Mouse (Mus musculus): ENCODE measurements around the gene Chst5. TPM values are rescaled to one million over a fixed set of nuclear protein-coding genes. Genes with fewer than 3 reads are reported as not detected.

The Chst5 gene
- not detected for polyA plus RNA-seq (2012; fragmentation: generic; extraction: Trizol)
- long read RNA-seq, experiment 1: 0 reads
- long read RNA-seq, experiment 2: 0 reads

DNA sequence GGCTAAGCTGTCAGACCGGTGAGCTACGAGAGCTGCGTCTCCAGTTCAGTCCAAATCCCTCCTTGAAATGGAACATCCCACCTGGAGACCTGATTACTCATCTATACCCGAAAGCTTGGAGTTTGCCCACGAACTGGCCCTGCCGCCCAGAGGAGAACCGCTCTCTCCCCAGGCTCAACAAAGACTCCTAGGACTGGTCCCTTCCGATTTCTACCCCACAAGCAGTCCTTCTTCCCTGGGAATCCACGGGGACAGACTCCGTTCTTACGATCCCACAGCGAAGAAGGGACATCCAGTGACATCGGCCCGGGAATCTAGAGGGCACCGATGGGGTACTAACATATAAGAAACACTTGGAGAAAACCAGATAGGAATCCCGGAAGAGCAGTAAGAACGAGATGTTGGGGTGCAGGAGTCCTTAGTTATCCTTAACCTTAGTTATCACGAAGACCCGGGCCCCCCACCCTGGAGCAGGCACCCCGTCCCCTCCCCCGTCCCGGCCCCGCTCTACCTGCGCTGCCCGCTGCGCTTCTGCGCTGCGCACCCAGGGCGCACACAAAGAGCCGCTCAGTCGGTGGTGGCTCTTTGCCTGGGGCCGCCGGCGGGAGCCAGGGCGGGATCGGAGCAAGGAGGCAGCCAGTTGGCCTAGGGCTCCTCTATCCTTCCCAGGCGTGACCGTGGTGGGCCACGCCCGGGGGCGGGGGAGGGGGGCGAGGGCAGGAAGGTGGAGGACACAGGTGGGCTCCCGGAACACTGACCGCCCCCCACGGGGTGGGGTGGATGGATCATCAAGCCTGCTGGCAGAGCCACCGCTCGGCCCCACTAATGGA, at the start of gene Chst5:
Gene Chst5, minus strand, starts transcription at position 827 of the 830 bp plus-strand sequence.
- no peak for TF ChIP-seq FOSL1 (IDR thresholded peaks at IDR 0.05; ENCODE audit: insufficient read depth, low read length, poor library complexity, severe bottlenecking)
- TF ChIP-seq CEBPB (IDR thresholded peaks at IDR 0.05; ENCODE audit: low read depth): no peak
- no peak for TF ChIP-seq MAX (IDR thresholded peaks at IDR 0.05)
- no peak for TF ChIP-seq USF1 (IDR thresholded peaks at IDR 0.05; ENCODE audit: low read depth)
- TF ChIP-seq CTCF (IDR thresholded peaks at IDR 0.05; ENCODE audit: control insufficient read depth, insufficient read depth, insufficient read length): no peak
- no peak for TF ChIP-seq MYOD1 (IDR thresholded peaks at IDR 0.05; ENCODE audit: control insufficient read depth, insufficient read length, low read depth)
- no peak for TF ChIP-seq MYOG (IDR thresholded peaks at IDR 0.05; ENCODE audit: control insufficient read depth, extremely low read depth, insufficient read length)
- Histone ChIP-seq H3K36me3 (ENCODE audit: control insufficient read depth, insufficient read depth) (no peaks in the 10 kb centered on the region), H3K79me3 (ENCODE audit: low read depth) (no peaks in the 10 kb centered on the region), H3K79me2 (ENCODE audit: control insufficient read depth, insufficient read depth) (no peaks in the 10 kb centered on the region), H3K4me3 (ENCODE audit: insufficient read depth, poor library complexity, severe bottlenecking) (no peak within 1 kb of the TSS), H3K27me3 (ENCODE audit: control insufficient read depth, insufficient read depth, insufficient read length) (no peaks in the 10 kb centered on the region), H3ac (ENCODE audit: control insufficient read depth, insufficient read length, low read depth) (no peak within 1 kb of the TSS)

GRCm38 (mm10) chr8:111957231-111957630, 47.0 kb upstream of the Chst5 start:
- TF ChIP-seq CTCF (IDR thresholded peaks at IDR 0.05; ENCODE audit: control insufficient read depth, insufficient read depth, insufficient read length) (no peak), CEBPB (IDR thresholded peaks at IDR 0.05; ENCODE audit: low read depth) (no peak), USF1 (IDR thresholded peaks at IDR 0.05; ENCODE audit: low read depth) (no peak), MAX (IDR thresholded peaks at IDR 0.05) (no peak), FOSL1 (IDR thresholded peaks at IDR 0.05; ENCODE audit: insufficient read depth, low read length, poor library complexity, severe bottlenecking) (no peak), MYOD1 (IDR thresholded peaks at IDR 0.05; ENCODE audit: control insufficient read depth, insufficient read length, low read depth) (no peak), MYOG (IDR thresholded peaks at IDR 0.05; ENCODE audit: control insufficient read depth, extremely low read depth, insufficient read length) (no peak)
- H3K36me3 ChIP-seq (ENCODE audit: control insufficient read depth, insufficient read depth): peaks cover 30% of the 10 kb centered on the region
- no peaks in the 10 kb centered on the region for H3K79me2 ChIP-seq (ENCODE audit: control insufficient read depth, insufficient read depth)
- no peaks in the 10 kb centered on the region for H3K27me3 ChIP-seq (ENCODE audit: control insufficient read depth, insufficient read depth, insufficient read length)
- H3K4me3 ChIP-seq (ENCODE audit: insufficient read depth, poor library complexity, severe bottlenecking): no peak overlapping the region
- no peaks in the 10 kb centered on the region for H3K79me3 ChIP-seq (ENCODE audit: low read depth)
- no peak overlapping the region for H3ac ChIP-seq (ENCODE audit: control insufficient read depth, insufficient read length, low read depth)

DNA sequence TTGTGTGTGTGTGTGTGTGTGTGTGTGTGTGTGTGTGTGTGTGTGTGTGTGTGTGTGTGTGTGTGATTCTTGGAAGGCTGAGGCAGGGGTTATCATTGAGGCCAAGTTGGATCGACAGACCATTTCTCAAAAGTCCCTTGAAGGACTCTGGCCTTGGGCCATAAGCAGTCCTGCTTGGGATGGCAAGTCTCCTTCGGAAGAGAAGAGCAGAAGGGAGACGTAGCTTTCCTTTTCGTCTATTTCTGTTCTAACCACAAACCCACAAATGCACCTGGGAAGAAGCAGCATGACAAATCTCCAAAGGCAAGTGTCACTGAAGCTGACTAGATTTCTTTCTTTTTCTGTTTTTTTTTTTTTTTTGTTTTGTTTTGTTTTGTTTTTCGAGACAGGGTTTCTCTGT, 45.6 kb upstream of the Chst5 start:
- Histone ChIP-seq H3K4me3 (ENCODE audit: insufficient read depth, poor library complexity, severe bottlenecking) (no peak overlapping the region), H3K36me3 (ENCODE audit: control insufficient read depth, insufficient read depth) (peaks cover 30% of the 10 kb centered on the region), H3ac (ENCODE audit: control insufficient read depth, insufficient read length, low read depth) (no peak overlapping the region), H3K79me3 (ENCODE audit: low read depth) (no peaks in the 10 kb centered on the region), H3K79me2 (ENCODE audit: control insufficient read depth, insufficient read depth) (no peaks in the 10 kb centered on the region), H3K27me3 (ENCODE audit: control insufficient read depth, insufficient read depth, insufficient read length) (no peaks in the 10 kb centered on the region)
- TF ChIP-seq MYOD1 (IDR thresholded peaks at IDR 0.05; ENCODE audit: control insufficient read depth, insufficient read length, low read depth) (no peak), MYOG (IDR thresholded peaks at IDR 0.05; ENCODE audit: control insufficient read depth, extremely low read depth, insufficient read length) (no peak), FOSL1 (IDR thresholded peaks at IDR 0.05; ENCODE audit: insufficient read depth, low read length, poor library complexity, severe bottlenecking) (no peak), USF1 (IDR thresholded peaks at IDR 0.05; ENCODE audit: low read depth) (no peak), CEBPB (IDR thresholded peaks at IDR 0.05; ENCODE audit: low read depth) (no peak), CTCF (IDR thresholded peaks at IDR 0.05; ENCODE audit: control insufficient read depth, insufficient read depth, insufficient read length) (no peak), MAX (IDR thresholded peaks at IDR 0.05) (no peak)

GRCm38 (mm10) chr8:111954844-111955594, 44.8 kb upstream of the Chst5 start:
- H3K79me2 ChIP-seq (ENCODE audit: control insufficient read depth, insufficient read depth): no peaks in the 10 kb centered on the region
- no peaks in the 10 kb centered on the region for H3K27me3 ChIP-seq (ENCODE audit: control insufficient read depth, insufficient read depth, insufficient read length)
- TF ChIP-seq MYOG (IDR thresholded peaks at IDR 0.05; ENCODE audit: control insufficient read depth, extremely low read depth, insufficient read length) (no peak), FOSL1 (IDR thresholded peaks at IDR 0.05; ENCODE audit: insufficient read depth, low read length, poor library complexity, severe bottlenecking) (no peak), MYOD1 (IDR thresholded peaks at IDR 0.05; ENCODE audit: control insufficient read depth, insufficient read length, low read depth) (no peak), CEBPB (IDR thresholded peaks at IDR 0.05; ENCODE audit: low read depth) (no peak), CTCF (IDR thresholded peaks at IDR 0.05; ENCODE audit: control insufficient read depth, insufficient read depth, insufficient read length) (no peak), USF1 (IDR thresholded peaks at IDR 0.05; ENCODE audit: low read depth) (no peak), MAX (IDR thresholded peaks at IDR 0.05) (no peak)
- H3K4me3 ChIP-seq (ENCODE audit: insufficient read depth, poor library complexity, severe bottlenecking): no peak overlapping the region
- peaks cover 30% of the 10 kb centered on the region for H3K36me3 ChIP-seq (ENCODE audit: control insufficient read depth, insufficient read depth)
- no peak overlapping the region for H3ac ChIP-seq (ENCODE audit: control insufficient read depth, insufficient read length, low read depth)
- no peaks in the 10 kb centered on the region for H3K79me3 ChIP-seq (ENCODE audit: low read depth)

- Histone ChIP-seq H3K36me3 (ENCODE audit: control insufficient read depth, insufficient read depth) (peaks cover 44% of the 10 kb centered on the region), H3K79me3 (ENCODE audit: low read depth) (no peaks in the 10 kb centered on the region), H3K4me3 (ENCODE audit: insufficient read depth, poor library complexity, severe bottlenecking) (no peak overlapping the region), H3ac (ENCODE audit: control insufficient read depth, insufficient read length, low read depth) (no peak overlapping the region), H3K27me3 (ENCODE audit: control insufficient read depth, insufficient read depth, insufficient read length) (no peaks in the 10 kb centered on the region), H3K79me2 (ENCODE audit: control insufficient read depth, insufficient read depth) (no peaks in the 10 kb centered on the region)
- no peak for TF ChIP-seq MYOG (IDR thresholded peaks at IDR 0.05; ENCODE audit: control insufficient read depth, extremely low read depth, insufficient read length)
- no peak for TF ChIP-seq FOSL1 (IDR thresholded peaks at IDR 0.05; ENCODE audit: insufficient read depth, low read length, poor library complexity, severe bottlenecking)
- no peak for TF ChIP-seq MYOD1 (IDR thresholded peaks at IDR 0.05; ENCODE audit: control insufficient read depth, insufficient read length, low read depth)
- no peak for TF ChIP-seq CEBPB (IDR thresholded peaks at IDR 0.05; ENCODE audit: low read depth)
- TF ChIP-seq CTCF (IDR thresholded peaks at IDR 0.05; ENCODE audit: control insufficient read depth, insufficient read depth, insufficient read length): no peak
- no peak for TF ChIP-seq USF1 (IDR thresholded peaks at IDR 0.05; ENCODE audit: low read depth)
- TF ChIP-seq MAX (IDR thresholded peaks at IDR 0.05): no peak
Observed at GRCm38 (mm10) chr8:111951936-111952335, 41.7 kb upstream of the Chst5 start.

All from C2C12 (cell line).